Comparison of ENCODE assay signal across 29 mouse cellular contexts in genomic region chr11:99187348-99187747, GRCm38 (mm10). TPM values are rescaled to one million over a fixed set of nuclear protein-coding genes. Genes with fewer than 3 reads are reported as not detected.
"Had no signal": no experiment of that assay in that cellular context is flagged by ENCODE, and none has a peak within 500 bp of the region (broad histone marks: within the 10 kb centered on the region; RNA-seq: fewer than 3 reads in every experiment).

No protein-coding gene starts in this region.

- DNase-seq: gastrocnemius, adult 2 months; gastrocnemius, postnatal 14 days; gastrocnemius, postnatal 36 days; heart, adult 11 months; heart, adult 2 months; heart, postnatal 14 days; heart, postnatal 36 days; kidney, adult 18-20 months; kidney, adult 8-10 months; kidney, postnatal 10 days; kidney, postnatal 25 days; kidney, postnatal 4 days; liver had no signal

- H3K36me3 ChIP-seq: heart, embryonic 13.5 days; heart, embryonic 15.5 days; hindbrain, embryonic 13.5 days; hindbrain, embryonic 15.5 days; intestine, embryonic 15.5 days; limb, embryonic 10.5 days; limb, embryonic 12.5 days had no signal

- H3K4me3 ChIP-seq: gastrocnemius, adult 2 months; heart, adult 2 months; heart, embryonic 13.5 days; heart, embryonic 15.5 days; hindbrain, embryonic 13.5 days; hindbrain, embryonic 15.5 days; intestine, embryonic 15.5 days; layer of hippocampus, adult 2 months; left cerebral cortex, adult 2 months; limb, embryonic 10.5 days; limb, embryonic 12.5 days had no signal

- H3K27ac ChIP-seq: gastrocnemius, adult 2 months; heart, adult 2 months; heart, embryonic 13.5 days; heart, embryonic 15.5 days; hindbrain, embryonic 13.5 days; hindbrain, embryonic 15.5 days; hindbrain, postnatal 0 days; intestine, embryonic 15.5 days; layer of hippocampus, adult 2 months; left cerebral cortex, adult 2 months; limb, embryonic 10.5 days; limb, embryonic 12.5 days had no signal

- H3K4me1 ChIP-seq: heart, embryonic 13.5 days; intestine, embryonic 15.5 days had no signal

- H3K27me3 ChIP-seq: intestine, embryonic 15.5 days had no signal

RNA-seq across cellular contexts. Expression of gene Ccr7, which starts 32.5 kb away (rescaled TPM):
- total RNA-seq: gastrocnemius, adult 2 months; gastrocnemius, postnatal 36 days; hindbrain, postnatal 0 days; layer of hippocampus, adult 2 months; layer of hippocampus, postnatal 10 days; layer of hippocampus, postnatal 25 days; left cerebral cortex, adult 2 months; left cerebral cortex, postnatal 14 days; left cerebral cortex, postnatal 36 days had no signal
- polyA plus RNA-seq: hindbrain, embryonic 13.5 days; hindbrain, postnatal 0 days; kidney, embryonic 14.5 days had no signal

RNA-seq across cellular contexts. Expression of gene Krt222, which starts 56.5 kb away (rescaled TPM):
- total RNA-seq: hematopoietic stem cell, adult 5-6 weeks had no signal
